Mouse (Mus musculus): ENCODE data around the gene Fbxl17. TPM values are rescaled to one million over a fixed set of nuclear protein-coding genes. Genes with fewer than 3 reads are reported as not detected.

Fbxl17 gene
- polyA plus RNA-seq (2014; fragmentation: Illumina TruSeq; extraction: RNeasy Lipid Tissue Mini Kit (QIAGEN cat#74804); ENCODE audit: low read depth, low replicate concordance): 23.0 TPM

GRCm38 (mm10) chr17:63499636-63500155 lies at the start of gene Fbxl17:
Gene Fbxl17 (minus strand): TSS chr17:63500017.

